Mouse (Mus musculus) intestine, embryonic 14.5 days (tissue): Measurements from ENCODE around the gene Ptpro. TPM values are rescaled to one million over a fixed set of nuclear protein-coding genes. Genes with fewer than 3 reads are reported as not detected.

ENCODE experiments used
- ATAC-seq: fragments of 200-750 bp; cut with Nextera tagmentation; replicated peaks from 2 replicates; pipeline ENCODE4 v1.8.0; 2017; ENCODE audit warnings: low read depth, moderate number of reproducible peaks, moderate TSS enrichment, moderate library complexity; ENCODE audit not compliant: low FRiP score, low TSS enrichment
- DNase-seq: peaks from one replicate; pipeline ENCODE4 v3.0.0-alpha.2; 2018; ENCODE audit warnings: low spot score
- H3K27ac ChIP-seq: fragments of 300-500 bp; sonication (generic); 2 replicates; pipeline ENCODE4 v1.5.1; 2014; ENCODE audit warnings: low read depth, mild to moderate bottlenecking, control low read depth
- H3K27me3 ChIP-seq: fragments of 300-500 bp; sonication (generic); replicated peaks from 2 replicates; pipeline ENCODE4 v1.6.1; 2014; ENCODE audit warnings: low read length, control low read depth; ENCODE audit not compliant: control insufficient read depth, insufficient read depth
- H3K36me3 ChIP-seq: fragments of 300-500 bp; sonication (generic); 2 replicates; pipeline ENCODE4 v1.6.1; 2014; ENCODE audit warnings: low read length, control low read depth; ENCODE audit not compliant: control insufficient read depth, insufficient read depth
- H3K4me1 ChIP-seq: fragments of 300-500 bp; sonication (generic); replicated peaks from 2 replicates; pipeline ENCODE4 v1.6.1; 2014; ENCODE audit warnings: low read length, control low read depth, mixed read lengths; ENCODE audit not compliant: control insufficient read depth, insufficient read depth
- H3K4me2 ChIP-seq: fragments of 300-500 bp; sonication (generic); 2 replicates; pipeline ENCODE4 v1.6.1; 2014; ENCODE audit warnings: low read length
- H3K4me3 ChIP-seq: fragments of 300-500 bp; sonication (generic); 2 replicates; pipeline ENCODE4 v1.5.1; 2014; ENCODE audit warnings: low read depth, low read length, control low read depth, mixed read lengths
- H3K9ac ChIP-seq: fragments of 300-500 bp; sonication (generic); 2 replicates; pipeline ENCODE4 v1.6.1; 2014; ENCODE audit warnings: mild to moderate bottlenecking, low read length
- H3K9me3 ChIP-seq: fragments of 300-500 bp; sonication (generic); 2 replicates; pipeline ENCODE4 v1.6.1; 2016; ENCODE audit warnings: low read length, control low read depth; ENCODE audit not compliant: control insufficient read depth
- WGBS: fragments of 180-500 bp; shearing (Covaris S2); extraction: QIAGEN DNeasy Blood & Tissue Kit; methylation state at CpG from one replicate; pipeline ENCODE4 v1.1.7; 2014; 5-methylcytosine and 5-hydroxymethylcytosine counted together
- polyA plus RNA-seq: library from polyadenylated mRNA; unstranded; fragments of >200 nt; fragmentation: Nextera tagmentation; extraction: Ambion mirVana; gene quantifications from 2 replicates; pipeline ENCODE4 v1.2.1, GENCODE M21; 2014

Gene Ptpro
- polyA plus RNA-seq, 1 experiment from 2014 or later, result 3.6 TPM

DNA sequence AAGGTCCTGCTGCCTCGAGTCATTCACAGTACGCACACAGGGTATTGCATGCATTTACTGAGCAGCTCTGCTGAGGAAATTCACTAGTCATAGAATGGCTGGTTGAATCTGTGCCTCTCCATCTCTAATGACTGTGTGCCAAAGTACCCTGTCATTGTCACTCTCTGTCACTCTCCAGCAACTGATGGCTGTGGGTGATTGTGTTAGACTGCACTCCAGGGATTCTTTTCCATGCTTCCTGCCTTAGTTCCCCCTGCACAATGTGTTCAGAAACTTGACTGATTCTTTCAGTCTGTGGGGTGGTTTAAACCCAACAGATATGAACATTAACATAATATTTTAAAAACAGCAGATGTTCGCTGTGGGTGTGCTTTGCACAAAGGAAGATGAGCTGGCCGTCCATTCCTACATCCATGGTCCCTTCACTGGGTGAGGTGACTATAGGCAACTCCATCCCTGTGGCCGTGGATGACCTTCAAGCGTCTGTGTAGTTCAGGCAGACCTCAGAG is 29.5 kb downstream of the Ptpro start:
- WGBS, result 84% methylated on average over 6 of the region's 6 CpGs
- ATAC-seq (no peak), DNase-seq (no peak)
- H3K27ac ChIP-seq, result no peak overlapping the region
- no peaks in the 10 kb centered on the region for H3K36me3 ChIP-seq
- no peak overlapping the region for H3K4me3 ChIP-seq
- no peak overlapping the region for H3K9ac ChIP-seq
- H3K9me3 ChIP-seq, result no peaks in the 10 kb centered on the region
- H3K4me2 ChIP-seq, result no peak overlapping the region
- H3K27me3 ChIP-seq, result no peaks in the 10 kb centered on the region
- H3K4me1 ChIP-seq, result no peaks in the 10 kb centered on the region

DNA sequence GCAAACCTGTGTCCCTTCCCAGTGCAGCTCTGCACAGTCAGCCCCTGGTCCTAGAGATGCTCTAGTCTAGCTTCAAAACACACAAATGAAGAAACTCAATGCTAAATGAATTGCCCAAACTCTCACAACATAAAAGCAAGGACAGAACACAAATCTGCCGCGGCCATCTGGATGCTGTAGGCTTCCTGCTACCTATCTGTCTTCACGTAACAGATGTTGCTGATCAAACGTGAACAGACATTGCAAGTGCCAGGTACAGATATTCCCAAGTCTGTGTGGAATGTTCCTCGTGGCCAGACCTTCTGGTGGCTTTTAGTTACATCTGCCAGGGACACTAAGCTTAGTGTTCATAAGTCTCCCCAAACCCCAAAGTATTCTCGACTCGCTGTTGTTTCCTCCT is 29.9 kb downstream of the Ptpro start:
- 57% methylated on average over 7 of the region's 7 CpGs for WGBS
- Histone ChIP-seq H3K4me2 (no peak overlapping the region), H3K27me3 (no peaks in the 10 kb centered on the region), H3K9me3 (no peaks in the 10 kb centered on the region), H3K27ac (no peak overlapping the region), H3K4me3 (no peak overlapping the region), H3K36me3 (no peaks in the 10 kb centered on the region), H3K9ac (no peak overlapping the region), H3K4me1 (no peaks in the 10 kb centered on the region)
- ATAC-seq (no peak), DNase-seq (no peak)

- no peak for ATAC-seq
- Histone ChIP-seq H3K36me3 (no peaks in the 10 kb centered on the region), H3K4me3 (no peak overlapping the region), H3K9me3 (no peaks in the 10 kb centered on the region), H3K4me1 (no peaks in the 10 kb centered on the region), H3K27me3 (no peaks in the 10 kb centered on the region), H3K9ac (no peak overlapping the region), H3K4me2 (no peak overlapping the region), H3K27ac (no peak overlapping the region)
- 89% methylated on average over 6 of the region's 6 CpGs for WGBS
- no peak for DNase-seq
These were observed 34.3 kb downstream of the Ptpro start for GRCm38 (mm10) chr6:137286376-137286775.

- no peak for DNase-seq
- H3K4me2 ChIP-seq, result no peak overlapping the region
- ATAC-seq, result no peak
- no peaks in the 10 kb centered on the region for H3K9me3 ChIP-seq
- H3K36me3 ChIP-seq, result no peaks in the 10 kb centered on the region
- H3K9ac ChIP-seq, result no peak overlapping the region
- WGBS, result 82% methylated on average over 7 of the region's 7 CpGs
- no peaks in the 10 kb centered on the region for H3K4me1 ChIP-seq
- no peak overlapping the region for H3K4me3 ChIP-seq
- H3K27ac ChIP-seq, result no peak overlapping the region
- no peaks in the 10 kb centered on the region for H3K27me3 ChIP-seq
These were observed 35.7 kb downstream of the Ptpro start for GRCm38 (mm10) chr6:137287788-137288187.

GRCm38 (mm10) chr6:137288264-137288663 is 36.1 kb downstream of the Ptpro start:
- no peaks in the 10 kb centered on the region for H3K27me3 ChIP-seq
- no peak overlapping the region for H3K9ac ChIP-seq
- no peaks in the 10 kb centered on the region for H3K4me1 ChIP-seq
- WGBS, result 88% methylated on average over 5 of the region's 5 CpGs
- H3K4me3 ChIP-seq, result no peak overlapping the region
- no peaks in the 10 kb centered on the region for H3K9me3 ChIP-seq
- H3K36me3 ChIP-seq, result no peaks in the 10 kb centered on the region
- H3K27ac ChIP-seq, result no peak overlapping the region
- ATAC-seq (no peak), DNase-seq (no peak)
- no peak overlapping the region for H3K4me2 ChIP-seq

DNA sequence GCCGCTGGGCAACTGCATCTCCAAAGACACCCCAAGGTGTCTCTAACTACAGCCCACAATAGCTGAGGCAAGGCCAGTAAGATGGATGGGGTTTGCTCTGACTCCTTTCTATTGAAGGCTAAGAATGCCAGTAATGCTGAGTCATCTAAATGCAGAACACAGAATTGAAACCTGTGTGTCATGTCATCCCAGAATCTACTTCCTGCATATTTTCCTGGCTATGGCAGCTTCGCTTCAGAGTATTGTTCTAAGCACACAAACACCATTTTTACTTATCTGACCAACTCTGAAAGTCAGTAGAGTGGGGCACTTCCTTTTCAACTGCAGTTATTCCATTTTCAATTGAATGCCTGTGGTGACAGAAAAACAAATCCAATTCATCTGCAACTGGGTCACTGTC is 40.3 kb downstream of the Ptpro start:
- DNase-seq (no peak), ATAC-seq (no peak)
- H3K4me3 ChIP-seq, result no peak overlapping the region
- no peaks in the 10 kb centered on the region for H3K4me1 ChIP-seq
- H3K9ac ChIP-seq, result no peak overlapping the region
- H3K4me2 ChIP-seq, result no peak overlapping the region
- H3K27ac ChIP-seq, result no peak overlapping the region
- H3K9me3 ChIP-seq, result no peaks in the 10 kb centered on the region
- H3K27me3 ChIP-seq, result no peaks in the 10 kb centered on the region
- no peaks in the 10 kb centered on the region for H3K36me3 ChIP-seq
- WGBS, result 70% methylated on average over 2 of the region's 2 CpGs

- Histone ChIP-seq H3K36me3 (no peaks in the 10 kb centered on the region), H3K27me3 (no peaks in the 10 kb centered on the region), H3K27ac (no peak overlapping the region), H3K9me3 (no peaks in the 10 kb centered on the region), H3K4me1 (no peaks in the 10 kb centered on the region), H3K9ac (no peak overlapping the region), H3K4me2 (no peak overlapping the region), H3K4me3 (no peak overlapping the region)
- 74% methylated on average over 20 of the region's 20 CpGs for WGBS
- ATAC-seq, result no peak
- no peak for DNase-seq
These were observed 43.1 kb downstream of the Ptpro start for GRCm38 (mm10) chr6:137294973-137295820.

GRCm38 (mm10) chr6:137302561-137302960 is 50.4 kb downstream of the Ptpro start:
- no peak overlapping the region for H3K27ac ChIP-seq
- H3K4me1 ChIP-seq, result no peaks in the 10 kb centered on the region
- H3K9me3 ChIP-seq, result no peaks in the 10 kb centered on the region
- WGBS, result 80% methylated on average over 4 of the region's 4 CpGs
- H3K4me3 ChIP-seq, result no peak overlapping the region
- no peak for ATAC-seq
- no peak for DNase-seq
- H3K27me3 ChIP-seq, result no peaks in the 10 kb centered on the region
- H3K36me3 ChIP-seq, result no peaks in the 10 kb centered on the region
- H3K9ac ChIP-seq, result no peak overlapping the region
- H3K4me2 ChIP-seq, result no peak overlapping the region

DNA sequence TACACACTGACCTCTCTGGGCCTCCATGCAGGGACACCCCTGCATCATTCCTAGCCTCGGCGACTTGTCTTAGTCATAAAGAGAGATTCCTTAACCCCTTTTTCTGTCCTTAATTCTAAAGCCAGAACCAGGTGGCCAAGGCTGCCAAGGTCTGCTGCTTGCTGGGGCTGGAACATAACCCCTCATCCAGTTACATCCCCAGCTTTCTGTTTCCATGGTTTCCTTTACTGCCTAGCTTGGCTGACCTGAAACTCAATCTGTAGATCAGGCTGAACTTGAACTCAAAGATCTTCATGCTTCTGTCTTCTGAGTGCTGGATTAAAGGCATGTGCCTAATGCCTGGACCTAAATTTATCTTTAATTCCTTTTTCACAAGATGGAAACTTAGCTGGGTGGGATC is 51.7 kb downstream of the Ptpro start:
- no peak for ATAC-seq
- DNase-seq, result no peak
- Histone ChIP-seq H3K4me3 (no peak overlapping the region), H3K4me2 (no peak overlapping the region), H3K9me3 (no peaks in the 10 kb centered on the region), H3K27me3 (no peaks in the 10 kb centered on the region), H3K27ac (no peak overlapping the region), H3K9ac (no peak overlapping the region), H3K4me1 (no peaks in the 10 kb centered on the region), H3K36me3 (no peaks in the 10 kb centered on the region)
- WGBS, result 84% methylated on average over 2 of the region's 2 CpGs
